Mouse (Mus musculus) bone marrow, adult 2 months (tissue): ENCODE measurements at regions not wholly inside any gene's neighbourhood (a gene's known extent, or its start where the extent isn't known, plus 50 kb on each side); places are given as distances from the start of the nearest gene placed in this dataset.

Experiments used
- CTCF ChIP-seq: fragments of 200-500 bp; IDR thresholded peaks from 2 replicates; pipeline ENCODE4 v1.5.1; 2011; ENCODE audit warnings: low read length, control low read depth; ENCODE audit not compliant: control insufficient read depth, insufficient read depth
- POLR2A ChIP-seq: fragments of 200-500 bp; IDR thresholded peaks from 2 replicates; pipeline ENCODE4 v1.6.1; 2011; ENCODE audit warnings: low read depth, mild to moderate bottlenecking, control low read depth, low read length, borderline replicate concordance; ENCODE audit not compliant: control insufficient read depth

- no peak for TF ChIP-seq CTCF
- no peak for TF ChIP-seq POLR2A
Measured at GRCm38 (mm10) chr17:45784905-45785304, 51.3 kb upstream of the 1600014C23Rik start.
